Mouse (Mus musculus) heart, embryonic 11.5 days (tissue): ENCODE results near the gene Camk1d. TPM values are rescaled to one million over a fixed set of nuclear protein-coding genes. Genes with fewer than 3 reads are reported as not detected.
A peak's percentile ranks its signal among the peaks of the same experiment; 100 is the strongest.

Experiments
- ATAC-seq: fragments of 200-750 bp; cut with Nextera tagmentation; replicated peaks from 2 replicates; pipeline ENCODE4 v1.8.0; 2017; ENCODE audit warnings: moderate library complexity; ENCODE audit not compliant: insufficient number of reproducible peaks, low FRiP score, low TSS enrichment
- H3K27ac ChIP-seq: fragments of 300-500 bp; sonication (generic); 2 replicates; pipeline ENCODE4 v1.5.1; 2014; ENCODE audit warnings: mild to moderate bottlenecking, low read depth, low read length
- H3K27me3 ChIP-seq: fragments of 300-500 bp; sonication (generic); 2 replicates; pipeline ENCODE4 v1.6.1; 2014; ENCODE audit warnings: mild to moderate bottlenecking, low read length, mixed read lengths; ENCODE audit not compliant: control insufficient read depth, insufficient read depth
- H3K36me3 ChIP-seq: fragments of 300-500 bp; sonication (generic); 2 replicates; pipeline ENCODE4 v1.6.1; 2014; ENCODE audit warnings: mild to moderate bottlenecking, low read length, moderate library complexity, mixed read lengths; ENCODE audit not compliant: control insufficient read depth, insufficient read depth
- H3K4me1 ChIP-seq: fragments of 300-500 bp; sonication (generic); 2 replicates; pipeline ENCODE4 v1.6.1; 2014; ENCODE audit warnings: low read length; ENCODE audit not compliant: control insufficient read depth, insufficient read depth
- H3K4me2 ChIP-seq: fragments of 300-500 bp; sonication (generic); 2 replicates; pipeline ENCODE4 v1.6.1; 2014; ENCODE audit warnings: mild to moderate bottlenecking, moderate library complexity
- H3K4me3 ChIP-seq: fragments of 300-500 bp; sonication (generic); 2 replicates; pipeline ENCODE4 v1.5.1; 2014; ENCODE audit warnings: low read depth, low read length
- H3K9ac ChIP-seq: fragments of 300-500 bp; sonication (generic); 2 replicates; pipeline ENCODE4 v1.6.1; 2014; ENCODE audit warnings: mild to moderate bottlenecking, low read depth, low read length, moderate library complexity
- H3K9me3 ChIP-seq: fragments of 300-500 bp; sonication (generic); replicated peaks from 2 replicates; pipeline ENCODE4 v1.6.1; 2016; ENCODE audit warnings: low read length; ENCODE audit not compliant: control insufficient read depth
- WGBS: fragments of 180-500 bp; shearing (Covaris S2); extraction: QIAGEN DNeasy Blood & Tissue Kit; methylation state at CpG from one replicate; pipeline ENCODE4 v1.1.7; 2014; ENCODE audit not compliant: insufficient replicate concordance; 5-methylcytosine and 5-hydroxymethylcytosine counted together
- polyA plus RNA-seq: library from polyadenylated mRNA; unstranded; fragments of >200 nt; fragmentation: Nextera tagmentation; extraction: Ambion mirVana; gene quantifications from 2 replicates; pipeline ENCODE4 v1.2.1, GENCODE M21; 2014

The Camk1d gene
- polyA plus RNA-seq, 1 experiment from 2014 or later = 2.9 TPM

DNA sequence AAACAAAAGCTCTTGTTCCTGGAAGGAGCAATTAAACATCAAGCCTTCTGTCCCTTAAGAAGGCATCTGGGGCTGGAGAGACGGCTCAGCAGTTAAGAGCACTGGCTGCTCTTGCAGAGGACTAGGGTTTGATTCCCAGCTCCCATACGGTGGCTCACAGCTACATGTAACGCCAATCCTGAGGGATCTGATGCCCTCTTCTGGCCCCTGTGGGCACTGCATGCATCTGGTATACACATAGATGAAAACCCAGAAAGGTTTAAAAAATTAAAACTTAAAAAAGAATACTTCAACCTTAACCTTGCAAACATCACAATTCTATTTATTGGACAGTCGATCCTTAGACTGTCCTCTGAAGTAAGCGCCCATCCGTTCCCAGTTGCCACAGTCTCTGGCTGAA is 3.4 kb upstream of the Camk1d start:
- 86% methylated on average over 6 of the region's 6 CpGs for WGBS
- Histone ChIP-seq H3K4me2 (no peak overlapping the region), H3K27me3 (peaks cover 10% of the 10 kb centered on the region), H3K27ac (no peak overlapping the region), H3K4me3 (no peak overlapping the region), H3K36me3 (no peaks in the 10 kb centered on the region), H3K4me1 (peaks cover 8% of the 10 kb centered on the region; the same call in 1 of the 2 replicates), H3K9me3 (no peaks in the 10 kb centered on the region), H3K9ac (no peak overlapping the region)
- ATAC-seq = no peak

DNA sequence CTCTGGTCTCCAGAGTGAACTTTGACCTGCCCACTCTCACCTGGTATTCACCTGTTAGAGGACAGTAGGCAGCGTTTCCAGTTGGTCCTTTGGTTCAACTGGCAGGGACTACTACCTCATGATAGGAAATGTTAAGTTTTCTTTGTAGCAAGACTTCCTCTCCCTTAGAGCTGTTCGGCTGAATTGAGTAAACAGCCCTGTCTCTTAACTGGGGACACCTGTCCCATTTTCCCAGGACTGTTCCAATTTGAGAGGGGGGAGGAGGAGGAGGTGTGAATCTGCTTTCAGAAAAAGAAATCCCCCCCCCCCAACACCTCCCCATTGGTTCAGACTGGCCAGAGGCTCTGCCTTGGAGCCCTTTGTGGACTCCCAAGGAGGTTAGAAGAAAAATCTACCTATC is 1.2 kb upstream of the Camk1d start:
- WGBS = 28% methylated on average over 2 of the region's 2 CpGs
- Histone ChIP-seq H3K27me3 (peaks cover 16% of the 10 kb centered on the region), H3K4me2 (peak overlapping the region; percentile 100; the same call in 1 of the 2 replicates), H3K36me3 (no peaks in the 10 kb centered on the region), H3K27ac (no peak overlapping the region), H3K9ac (no peak overlapping the region), H3K9me3 (no peaks in the 10 kb centered on the region), H3K4me3 (no peak overlapping the region), H3K4me1 (peaks cover 9% of the 10 kb centered on the region; the same call in 1 of the 2 replicates)
- ATAC-seq = no peak

DNA sequence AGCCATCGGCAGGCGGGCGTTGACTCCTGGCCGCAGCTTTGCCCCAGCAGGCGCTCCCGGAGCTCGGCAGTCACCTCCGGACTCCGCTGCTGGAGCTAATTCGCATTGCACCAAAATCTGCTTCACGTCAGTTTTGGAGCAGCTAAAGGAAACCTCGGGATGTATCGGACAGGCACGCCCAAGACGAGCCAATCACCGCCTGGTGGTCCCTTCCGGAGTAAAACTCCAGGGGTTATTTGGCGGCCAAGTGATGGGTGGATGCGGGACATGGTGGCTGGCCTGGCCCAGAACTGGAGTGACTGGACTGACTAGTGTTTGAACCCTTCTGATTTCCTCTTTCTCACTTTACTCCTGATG is 717 bp upstream of the Camk1d start:
- H3K27me3 ChIP-seq = peaks cover 16% of the 10 kb centered on the region
- no peaks in the 10 kb centered on the region for H3K36me3 ChIP-seq
- H3K4me2 ChIP-seq = peak overlapping the region; percentile 100
- ATAC-seq = no peak
- peak overlapping the region; percentile 74 for H3K4me3 ChIP-seq
- H3K9ac ChIP-seq = peak overlapping the region; percentile 58; the same call in 1 of the 2 replicates
- no peaks in the 10 kb centered on the region for H3K9me3 ChIP-seq
- no peak overlapping the region for H3K27ac ChIP-seq
- WGBS = 1% methylated on average over 19 of the region's 19 CpGs
- H3K4me1 ChIP-seq = peaks cover 9% of the 10 kb centered on the region; the same call in 1 of the 2 replicates

DNA sequence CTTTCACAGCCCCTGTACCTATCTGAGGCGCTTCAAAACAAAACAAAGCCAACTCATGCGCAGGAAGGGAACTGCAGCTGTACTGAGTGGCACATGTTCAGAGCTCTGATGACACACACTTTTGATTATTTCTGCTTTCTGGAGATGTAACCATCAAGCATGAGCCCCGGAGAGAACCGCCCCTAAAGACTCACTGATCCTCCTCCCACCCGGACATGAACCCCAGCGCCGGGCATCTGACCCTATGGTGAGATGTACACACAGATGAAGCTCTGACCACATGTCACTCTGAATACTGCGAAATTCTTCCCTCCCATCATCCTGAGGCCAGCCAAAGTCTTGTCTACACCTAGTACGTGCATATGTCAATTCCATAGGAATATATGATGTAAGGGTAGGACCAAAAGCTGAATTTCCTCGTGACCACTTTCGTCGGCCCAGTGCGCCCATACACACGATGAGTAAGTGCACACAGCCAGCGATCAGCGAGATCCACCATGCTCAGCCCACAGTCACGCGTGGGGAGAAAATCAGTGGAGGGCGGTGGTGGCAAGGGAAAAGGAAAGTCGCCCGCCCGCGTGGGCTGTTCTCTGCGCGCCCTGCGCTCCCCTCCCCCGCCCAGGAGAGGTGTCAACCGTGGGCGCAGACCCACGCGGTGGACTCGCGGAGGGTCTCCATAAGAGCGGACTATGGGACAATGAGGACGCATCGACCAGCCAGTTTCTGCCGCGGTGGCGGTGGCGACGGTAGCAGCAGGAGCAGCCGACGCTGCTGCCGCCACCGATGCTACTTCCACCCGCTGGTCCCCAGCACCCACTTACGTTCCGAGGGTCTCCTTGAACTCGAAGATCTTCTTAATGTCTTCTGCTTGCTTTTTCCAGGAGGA is 747 bp downstream of the Camk1d start:
- Histone ChIP-seq H3K4me3 (peak overlapping the region; percentile 74), H3K4me1 (peaks cover 9% of the 10 kb centered on the region; the same call in 1 of the 2 replicates), H3K4me2 (peak overlapping the region; percentile 100), H3K27me3 (peaks cover 16% of the 10 kb centered on the region), H3K9ac (0 out of 2 replicates have a peak overlapping the region, but pooled peaks have one; percentile 34), H3K36me3 (no peaks in the 10 kb centered on the region), H3K27ac (no peak overlapping the region), H3K9me3 (no peaks in the 10 kb centered on the region)
- ATAC-seq = no peak
- WGBS = under 1% methylated on average over 46 of the region's 49 CpGs

DNA sequence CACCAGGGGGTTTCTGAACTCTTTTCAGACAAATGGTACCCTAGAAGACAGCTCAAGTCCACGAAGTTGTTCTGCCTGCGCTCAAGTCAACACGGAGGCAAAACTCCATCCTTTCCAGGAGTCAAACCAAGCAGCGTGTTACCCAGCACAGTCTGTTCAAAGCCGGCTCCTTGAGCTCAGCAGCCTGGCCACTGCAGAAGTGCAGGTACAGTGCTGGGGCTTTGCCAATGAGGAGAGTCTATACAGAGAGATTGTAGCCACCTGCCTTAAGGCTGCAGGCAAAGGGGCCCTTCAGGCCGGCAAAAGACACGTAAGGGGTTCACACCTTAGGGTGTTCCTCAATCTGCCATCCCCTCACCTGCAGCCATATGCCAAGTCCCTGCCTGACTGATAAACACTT is 2.1 kb downstream of the Camk1d start:
- Histone ChIP-seq H3K4me2 (no peak overlapping the region), H3K4me1 (peaks cover 9% of the 10 kb centered on the region; the same call in 1 of the 2 replicates), H3K9me3 (no peaks in the 10 kb centered on the region), H3K36me3 (no peaks in the 10 kb centered on the region), H3K4me3 (no peak overlapping the region), H3K27me3 (peaks cover 16% of the 10 kb centered on the region), H3K27ac (no peak overlapping the region), H3K9ac (no peak overlapping the region)
- ATAC-seq = no peak
- 48% methylated on average over 7 of the region's 7 CpGs for WGBS

DNA sequence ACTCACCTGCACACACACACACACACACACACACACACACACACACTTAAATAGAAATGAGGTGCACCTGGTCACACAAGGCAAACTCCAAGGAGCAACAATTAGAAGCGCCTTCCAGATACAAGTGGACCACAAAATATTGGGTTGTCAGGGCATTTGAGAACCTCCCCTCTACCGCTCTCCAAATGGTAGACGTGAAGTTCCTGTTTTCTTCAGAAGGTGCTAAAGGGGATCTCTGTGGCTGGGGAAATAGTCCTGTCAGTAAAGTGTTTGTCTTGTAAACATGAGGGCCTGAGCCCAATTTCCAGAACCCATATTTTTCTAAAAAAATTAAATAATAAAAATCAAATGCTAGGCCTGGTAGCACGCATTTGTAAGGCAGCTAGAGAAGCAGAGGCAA is 4.4 kb downstream of the Camk1d start:
- 79% methylated on average over 4 of the region's 4 CpGs for WGBS
- Histone ChIP-seq H3K9me3 (no peaks in the 10 kb centered on the region), H3K27ac (no peak overlapping the region), H3K4me3 (no peak overlapping the region), H3K9ac (no peak overlapping the region), H3K27me3 (peaks cover 10% of the 10 kb centered on the region), H3K36me3 (no peaks in the 10 kb centered on the region), H3K4me1 (peaks cover 5% of the 10 kb centered on the region; the same call in 1 of the 2 replicates), H3K4me2 (no peak overlapping the region)
- ATAC-seq = no peak

DNA sequence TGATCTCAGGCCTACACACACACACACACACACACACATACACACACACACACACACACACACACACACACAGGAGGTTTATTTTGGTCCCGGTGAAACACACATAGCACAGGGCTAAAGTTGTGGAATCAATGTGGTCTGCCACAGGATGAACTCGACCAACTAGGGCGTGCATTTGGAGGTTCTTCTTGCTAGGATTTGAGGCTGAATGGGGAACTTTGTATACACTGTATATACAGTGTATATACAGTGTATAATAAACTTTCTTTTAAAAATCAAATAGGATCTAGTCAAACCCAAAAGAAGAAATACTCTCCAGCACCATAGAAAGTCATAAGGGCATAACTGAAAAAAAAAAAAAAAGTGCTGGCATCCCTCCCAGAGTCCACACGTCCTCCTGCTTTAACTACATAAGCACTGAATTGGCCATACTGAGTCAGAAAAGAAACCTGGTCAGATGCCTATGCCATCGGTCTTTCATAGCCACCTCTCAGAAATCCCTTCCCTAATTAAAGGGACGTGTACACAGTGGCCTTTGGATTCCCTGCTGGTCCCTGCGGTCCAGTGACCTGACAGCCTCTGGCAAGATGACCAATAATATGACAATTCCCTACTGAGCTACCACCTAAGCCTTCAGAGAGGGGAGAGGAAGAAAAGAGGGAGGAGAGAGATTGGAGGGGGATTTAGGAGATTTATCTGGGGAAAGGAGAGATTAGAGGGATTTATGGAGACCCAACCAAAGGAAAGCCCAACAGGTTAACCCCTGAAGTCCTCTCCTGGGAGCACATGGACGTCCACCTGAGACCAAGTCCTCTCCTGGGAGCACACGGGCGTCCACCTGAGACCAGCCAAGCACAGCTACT is 6.2 kb downstream of the Camk1d start:
- H3K4me3 ChIP-seq = no peak overlapping the region
- ATAC-seq = no peak

DNA sequence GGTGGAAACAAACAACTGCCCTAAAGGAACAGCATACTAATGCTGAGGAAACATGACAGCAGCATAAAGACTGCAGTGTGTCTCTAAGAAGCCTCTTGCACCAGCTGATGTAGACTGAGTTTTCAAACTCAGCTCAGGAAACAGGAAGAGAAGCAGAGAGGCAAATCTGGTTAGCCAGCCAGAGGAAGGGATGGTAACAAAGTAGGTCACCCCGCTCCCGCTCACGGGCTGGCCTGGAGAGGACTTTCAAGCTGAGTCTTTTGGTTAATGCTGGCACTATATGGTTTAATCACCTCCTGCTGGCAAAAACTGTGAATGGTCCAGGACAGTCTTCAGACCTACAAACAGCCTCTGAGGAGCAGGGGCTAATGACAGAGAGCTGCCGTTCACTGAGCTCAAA is 7.7 kb downstream of the Camk1d start:
- ATAC-seq = no peak
- H3K9ac ChIP-seq = no peak overlapping the region
- no peaks in the 10 kb centered on the region for H3K4me1 ChIP-seq
- H3K27ac ChIP-seq = no peak overlapping the region
- 64% methylated on average over 4 of the region's 4 CpGs for WGBS
- no peak overlapping the region for H3K4me3 ChIP-seq
- no peaks in the 10 kb centered on the region for H3K36me3 ChIP-seq
- H3K27me3 ChIP-seq = no peaks in the 10 kb centered on the region
- no peaks in the 10 kb centered on the region for H3K9me3 ChIP-seq
- no peak overlapping the region for H3K4me2 ChIP-seq

More for the DNA sequence above, 6.2 kb downstream of the Camk1d start:
- Histone ChIP-seq H3K9ac (no peak overlapping the region), H3K36me3 (no peaks in the 10 kb centered on the region), H3K27me3 (peaks cover 9% of the 10 kb centered on the region), H3K4me2 (no peak overlapping the region), H3K4me1 (peaks cover 5% of the 10 kb centered on the region; the same call in 1 of the 2 replicates), H3K27ac (no peak overlapping the region), H3K9me3 (no peaks in the 10 kb centered on the region)
- 75% methylated on average over 10 of the region's 10 CpGs for WGBS
